Mouse (Mus musculus): ENCODE measurements around the gene Farp1. TPM values are rescaled to one million over a fixed set of nuclear protein-coding genes. Genes with fewer than 3 reads are reported as not detected.
A peak's percentile ranks its signal among the peaks of the same experiment; 100 is the strongest.

Gene Farp1
- 5.9 and 12.4 TPM in 2 replicates for polyA plus RNA-seq (2012; rRNA removed)

DNA sequence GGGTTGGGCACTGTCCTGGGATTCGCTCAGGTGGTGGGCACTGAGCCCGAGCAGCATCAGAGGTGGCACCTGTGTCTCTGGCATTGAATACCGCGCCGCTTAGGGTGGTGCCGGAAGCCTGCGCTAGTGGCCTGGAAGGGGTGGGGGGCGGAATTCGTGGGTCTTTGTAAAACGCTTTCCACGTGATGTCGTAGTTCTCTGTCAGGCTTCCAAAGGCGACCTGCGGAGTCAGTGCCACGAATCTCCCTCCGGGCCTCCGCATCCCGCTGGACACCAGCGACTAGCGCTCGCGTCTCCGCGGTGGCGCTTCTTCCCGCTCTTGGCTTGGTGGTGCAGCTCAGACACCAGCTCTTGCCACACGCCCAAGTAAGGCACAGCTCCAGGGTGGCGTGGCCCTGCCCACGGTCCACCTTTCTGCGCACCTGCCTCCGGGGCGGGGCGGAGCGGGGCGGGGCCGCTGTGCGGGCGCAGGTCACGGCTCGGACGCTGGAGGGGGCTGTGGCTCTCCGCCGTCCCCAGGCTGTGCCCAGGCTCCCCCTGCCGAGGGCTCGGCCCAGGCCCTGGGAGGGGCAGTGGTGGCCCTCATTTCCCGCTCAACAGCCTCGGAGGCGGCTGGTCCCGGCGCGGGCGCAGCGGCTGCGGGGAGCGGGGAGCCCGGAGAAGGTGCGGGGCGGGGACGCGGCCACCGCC, at the start of gene Farp1:
TSS of gene Farp1 (plus strand) at position 228 of the 690 bp plus-strand sequence.
- TF ChIP-seq POLR2A (IDR thresholded peaks at IDR 0.05; ENCODE audit: low read depth, low read length) (0 out of 2 replicates have a peak, but pooled peaks have one; percentile 6), CTCF (IDR thresholded peaks at IDR 0.05; ENCODE audit: extremely low read depth, insufficient read length, insufficient replicate concordance, low read depth, low read length) (peak; percentile 64)
- WGBS = under 1% methylated on average over 60 of the region's 61 CpGs
- Histone ChIP-seq H3K4me3 (ENCODE audit: low read depth, low read length) (peak within 1 kb of the TSS; percentile 85), H3K27ac (ENCODE audit: insufficient read depth, low read depth, low read length) (peak within 1 kb of the TSS; percentile 17; the same call in 1 of the 2 replicates), H3K4me1 (ENCODE audit: control insufficient read depth, insufficient read depth, insufficient read length, low read length) (peaks cover 7% of the 10 kb centered on the region), H3K27me3 (ENCODE audit: control insufficient read depth, insufficient read depth, low read length) (no peaks in the 10 kb centered on the region), H3K36me3 (ENCODE audit: control insufficient read depth, insufficient read depth, low read length) (no peaks in the 10 kb centered on the region)

DNA sequence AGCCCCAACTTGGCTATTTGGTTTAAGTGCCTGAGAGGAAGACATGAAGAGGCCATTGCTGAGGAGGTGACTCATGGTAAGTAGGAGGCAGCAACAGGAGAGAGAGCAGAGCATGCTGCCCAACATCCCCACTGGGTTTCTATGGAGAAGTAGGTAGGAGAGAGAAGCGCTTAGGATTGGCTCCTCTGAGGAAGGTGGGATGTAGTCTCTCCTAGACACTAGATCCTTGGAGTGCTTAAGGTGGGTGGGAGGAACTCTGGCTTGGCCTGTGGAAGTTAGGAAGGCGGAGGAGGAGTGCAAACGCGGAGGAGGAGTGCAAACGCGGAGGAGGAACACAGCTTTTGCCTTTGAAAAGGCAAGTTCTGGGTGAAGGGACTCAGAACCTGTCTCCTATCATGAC, 45.9 kb upstream of the Farp1 start:
- TF ChIP-seq POLR2A (IDR thresholded peaks at IDR 0.05; ENCODE audit: low read depth, low read length) = no peak
- TF ChIP-seq CTCF (IDR thresholded peaks at IDR 0.05; ENCODE audit: extremely low read depth, insufficient read length, insufficient replicate concordance, low read depth, low read length) = no peak
- WGBS = 71% methylated on average over 6 of the region's 6 CpGs

DNA sequence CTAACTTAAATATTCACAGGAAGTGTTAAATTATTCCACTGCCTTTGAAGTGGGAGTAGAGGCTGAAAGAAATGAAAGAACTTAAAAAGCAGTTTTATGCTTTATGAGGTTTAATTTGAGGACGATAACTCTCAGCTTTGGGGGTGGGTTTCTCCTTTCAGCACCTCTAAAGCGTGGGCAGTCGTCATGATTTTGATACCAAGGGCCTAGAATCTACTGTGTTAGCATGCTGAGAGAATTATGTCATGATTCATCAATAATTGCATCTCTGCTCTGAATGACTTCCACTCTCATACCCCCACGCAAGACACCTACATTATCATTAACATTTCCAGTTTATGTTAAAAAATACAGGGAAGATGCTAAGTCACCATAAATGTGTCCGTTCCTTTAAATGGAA, 37.3 kb upstream of the Farp1 start:
- no peak overlapping the region for H3K4me3 ChIP-seq (ENCODE audit: low read depth, low read length)
- WGBS = 86% methylated on average over 5 of the region's 5 CpGs
- H3K36me3 ChIP-seq (ENCODE audit: control insufficient read depth, insufficient read depth, low read length) = no peaks in the 10 kb centered on the region
- no peaks in the 10 kb centered on the region for H3K4me1 ChIP-seq (ENCODE audit: control insufficient read depth, insufficient read depth, insufficient read length, low read length)
- no peaks in the 10 kb centered on the region for H3K27me3 ChIP-seq (ENCODE audit: control insufficient read depth, insufficient read depth, low read length)
- no peak for TF ChIP-seq POLR2A (IDR thresholded peaks at IDR 0.05; ENCODE audit: low read depth, low read length)
- no peak for TF ChIP-seq CTCF (IDR thresholded peaks at IDR 0.05; ENCODE audit: extremely low read depth, insufficient read length, insufficient replicate concordance, low read depth, low read length)
- H3K27ac ChIP-seq (ENCODE audit: insufficient read depth, low read depth, low read length) = no peak overlapping the region

More for the DNA sequence above, 45.9 kb upstream of the Farp1 start:
- H3K4me3 ChIP-seq (ENCODE audit: low read depth, low read length) = no peak overlapping the region
- no peaks in the 10 kb centered on the region for H3K27me3 ChIP-seq (ENCODE audit: control insufficient read depth, insufficient read depth, low read length)
- no peaks in the 10 kb centered on the region for H3K4me1 ChIP-seq (ENCODE audit: control insufficient read depth, insufficient read depth, insufficient read length, low read length)
- no peak overlapping the region for H3K27ac ChIP-seq (ENCODE audit: insufficient read depth, low read depth, low read length)
- H3K36me3 ChIP-seq (ENCODE audit: control insufficient read depth, insufficient read depth, low read length) = no peaks in the 10 kb centered on the region

DNA sequence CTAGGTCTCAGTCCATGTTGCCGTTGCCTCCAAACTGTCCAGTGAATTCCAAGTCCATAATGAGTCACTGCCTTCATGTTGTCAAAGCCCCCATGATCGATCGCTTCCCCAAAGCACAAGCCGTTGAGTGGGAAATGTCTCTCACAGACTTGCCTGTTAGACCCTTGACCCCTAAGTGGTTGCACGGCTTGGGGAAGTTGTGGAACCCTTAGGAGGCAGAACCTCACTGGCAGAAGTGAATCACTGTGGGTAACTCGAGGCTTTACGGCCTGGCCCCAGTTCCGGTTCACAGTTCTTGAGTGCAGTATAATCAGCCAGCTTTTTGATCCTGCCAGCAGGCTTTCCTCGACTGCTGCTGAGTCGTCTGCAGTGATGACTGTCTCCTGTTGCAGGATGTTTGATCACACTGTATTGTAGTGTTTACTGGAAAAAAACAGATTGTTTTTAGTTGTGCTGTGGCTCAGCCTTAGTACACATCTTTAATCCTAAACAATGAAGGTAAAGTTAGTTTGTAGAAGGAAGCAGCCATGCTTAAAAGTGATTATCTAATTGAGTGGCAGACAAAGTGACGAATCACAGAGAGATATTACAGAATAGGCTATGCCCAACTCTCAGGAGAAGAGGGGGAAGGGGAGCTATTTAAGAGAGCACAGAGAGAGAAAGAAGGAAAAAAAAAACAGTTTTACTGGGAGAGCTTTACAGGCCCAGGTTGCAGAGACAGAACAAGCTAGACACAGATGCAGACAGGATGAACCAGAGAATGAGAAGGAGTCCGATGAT, 34.2 kb upstream of the Farp1 start:
- no peak overlapping the region for H3K27ac ChIP-seq (ENCODE audit: insufficient read depth, low read depth, low read length)
- no peaks in the 10 kb centered on the region for H3K36me3 ChIP-seq (ENCODE audit: control insufficient read depth, insufficient read depth, low read length)
- no peaks in the 10 kb centered on the region for H3K27me3 ChIP-seq (ENCODE audit: control insufficient read depth, insufficient read depth, low read length)
- no peak for TF ChIP-seq CTCF (IDR thresholded peaks at IDR 0.05; ENCODE audit: extremely low read depth, insufficient read length, insufficient replicate concordance, low read depth, low read length)
- TF ChIP-seq POLR2A (IDR thresholded peaks at IDR 0.05; ENCODE audit: low read depth, low read length) = no peak
- WGBS = 56% methylated on average over 12 of the region's 12 CpGs
- no peak overlapping the region for H3K4me3 ChIP-seq (ENCODE audit: low read depth, low read length)
- no peaks in the 10 kb centered on the region for H3K4me1 ChIP-seq (ENCODE audit: control insufficient read depth, insufficient read depth, insufficient read length, low read length)

DNA sequence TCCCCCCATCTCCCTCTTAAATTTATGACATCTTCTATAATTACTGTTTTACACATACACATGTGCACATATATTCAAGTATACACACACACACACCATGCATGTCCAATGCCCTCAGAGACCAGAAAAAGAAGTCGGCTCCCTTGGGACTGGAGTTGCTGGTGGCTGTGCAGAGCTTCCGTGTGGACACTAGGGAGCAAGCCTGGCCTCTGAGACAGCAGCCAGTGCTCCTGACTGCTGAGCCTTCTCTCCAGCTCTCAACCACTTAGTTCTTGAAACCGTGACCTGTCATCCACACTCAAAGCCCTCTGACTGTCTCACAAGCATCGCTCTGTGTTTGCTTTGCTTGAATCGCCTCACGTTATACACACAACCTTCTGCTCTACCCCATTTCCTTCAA, 29.4 kb upstream of the Farp1 start:
- Histone ChIP-seq H3K27me3 (ENCODE audit: control insufficient read depth, insufficient read depth, low read length) (no peaks in the 10 kb centered on the region), H3K4me3 (ENCODE audit: low read depth, low read length) (no peak overlapping the region), H3K27ac (ENCODE audit: insufficient read depth, low read depth, low read length) (no peak overlapping the region), H3K36me3 (ENCODE audit: control insufficient read depth, insufficient read depth, low read length) (no peaks in the 10 kb centered on the region), H3K4me1 (ENCODE audit: control insufficient read depth, insufficient read depth, insufficient read length, low read length) (no peaks in the 10 kb centered on the region)
- WGBS = 85% methylated on average over 6 of the region's 6 CpGs
- TF ChIP-seq POLR2A (IDR thresholded peaks at IDR 0.05; ENCODE audit: low read depth, low read length) (no peak), CTCF (IDR thresholded peaks at IDR 0.05; ENCODE audit: extremely low read depth, insufficient read length, insufficient replicate concordance, low read depth, low read length) (no peak)

DNA sequence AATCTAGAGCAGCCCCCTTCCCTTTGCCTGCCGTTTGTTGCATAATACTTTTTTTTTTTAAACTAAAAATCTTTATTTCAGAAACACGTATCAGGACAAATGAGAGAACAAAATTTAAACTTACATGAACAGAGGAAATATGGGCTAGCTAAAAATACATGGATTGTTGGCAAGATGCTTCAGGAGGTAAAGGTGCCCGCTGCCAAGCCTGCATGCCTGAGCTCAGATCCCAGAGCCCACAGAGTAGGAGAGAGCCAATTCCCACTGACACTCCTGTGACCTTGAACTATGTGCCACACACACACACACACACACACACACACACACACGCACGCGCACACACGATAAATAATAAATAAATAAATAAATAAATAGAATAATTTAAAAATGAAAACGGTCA, 29.0 kb upstream of the Farp1 start:
- no peak overlapping the region for H3K4me3 ChIP-seq (ENCODE audit: low read depth, low read length)
- no peaks in the 10 kb centered on the region for H3K36me3 ChIP-seq (ENCODE audit: control insufficient read depth, insufficient read depth, low read length)
- H3K4me1 ChIP-seq (ENCODE audit: control insufficient read depth, insufficient read depth, insufficient read length, low read length) = no peaks in the 10 kb centered on the region
- TF ChIP-seq POLR2A (IDR thresholded peaks at IDR 0.05; ENCODE audit: low read depth, low read length) (no peak), CTCF (IDR thresholded peaks at IDR 0.05; ENCODE audit: extremely low read depth, insufficient read length, insufficient replicate concordance, low read depth, low read length) (no peak)
- no peak overlapping the region for H3K27ac ChIP-seq (ENCODE audit: insufficient read depth, low read depth, low read length)
- no peaks in the 10 kb centered on the region for H3K27me3 ChIP-seq (ENCODE audit: control insufficient read depth, insufficient read depth, low read length)
- WGBS = 94% methylated on average over 8 of the region's 8 CpGs

DNA sequence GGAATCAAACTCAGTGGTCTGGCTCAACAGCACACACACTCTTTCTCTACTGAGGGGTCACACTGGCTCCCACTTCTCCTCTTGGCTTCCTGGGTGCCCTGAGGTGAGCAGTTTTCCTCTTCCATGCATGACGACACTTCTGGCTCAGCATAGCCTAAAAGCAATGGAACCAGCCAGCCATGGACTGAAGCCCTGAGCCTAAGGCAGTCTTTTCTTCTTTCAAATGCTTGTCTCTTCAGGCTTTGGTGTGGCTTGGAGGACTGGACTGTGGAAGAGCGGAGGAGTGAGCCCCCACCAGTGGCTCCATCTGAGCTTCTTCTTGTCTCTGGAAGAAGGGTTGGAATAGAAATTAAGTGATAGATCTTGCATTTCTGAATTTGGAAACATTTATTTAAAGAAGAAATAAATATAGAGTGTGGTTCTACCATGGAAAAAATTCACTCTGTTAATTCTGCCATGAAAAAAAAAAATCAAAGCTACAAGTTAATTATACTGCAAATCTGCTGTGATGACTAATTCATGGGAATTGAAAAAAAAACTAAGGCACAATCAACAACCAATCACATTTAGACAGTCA, 19.8 kb upstream of the Farp1 start:
- no peaks in the 10 kb centered on the region for H3K36me3 ChIP-seq (ENCODE audit: control insufficient read depth, insufficient read depth, low read length)
- no peak overlapping the region for H3K27ac ChIP-seq (ENCODE audit: insufficient read depth, low read depth, low read length)
- H3K27me3 ChIP-seq (ENCODE audit: control insufficient read depth, insufficient read depth, low read length) = no peaks in the 10 kb centered on the region
- H3K4me1 ChIP-seq (ENCODE audit: control insufficient read depth, insufficient read depth, insufficient read length, low read length) = no peaks in the 10 kb centered on the region
- H3K4me3 ChIP-seq (ENCODE audit: low read depth, low read length) = no peak overlapping the region
- WGBS = 89% methylated on average over 2 of the region's 2 CpGs
- TF ChIP-seq CTCF (IDR thresholded peaks at IDR 0.05; ENCODE audit: extremely low read depth, insufficient read length, insufficient replicate concordance, low read depth, low read length) (no peak), POLR2A (IDR thresholded peaks at IDR 0.05; ENCODE audit: low read depth, low read length) (no peak)
